ENCODE assay signal across 23 mouse cellular contexts in genomic region chr12:82276591-82276990, GRCm38 (mm10).
"Had no signal": no experiment of that assay in that cellular context is flagged by ENCODE, and none has a peak within 500 bp of the region (broad histone marks: within the 10 kb centered on the region; RNA-seq: fewer than 3 reads in every experiment).

No protein-coding gene starts in this region.

- H3K36me3 ChIP-seq: heart, embryonic 15.5 days; hindbrain, embryonic 13.5 days; hindbrain, embryonic 15.5 days; intestine, embryonic 15.5 days; limb, embryonic 10.5 days; limb, embryonic 12.5 days had no signal

- H3K27ac ChIP-seq: gastrocnemius, adult 2 months; heart, adult 2 months; heart, embryonic 15.5 days; hindbrain, embryonic 13.5 days; hindbrain, embryonic 15.5 days; hindbrain, postnatal 0 days; intestine, embryonic 15.5 days; layer of hippocampus, adult 2 months; left cerebral cortex, adult 2 months; limb, embryonic 10.5 days; limb, embryonic 12.5 days had no signal

- H3K4me3 ChIP-seq: gastrocnemius, adult 2 months; heart, adult 2 months; heart, embryonic 13.5 days; heart, embryonic 15.5 days; hindbrain, embryonic 13.5 days; hindbrain, embryonic 15.5 days; intestine, embryonic 15.5 days; layer of hippocampus, adult 2 months; left cerebral cortex, adult 2 months; limb, embryonic 10.5 days; limb, embryonic 12.5 days had no signal

- DNase-seq: gastrocnemius, adult 2 months; gastrocnemius, postnatal 10 days; heart, postnatal 14 days; kidney, adult 18-20 months; kidney, adult 8-10 months; kidney, postnatal 10 days; kidney, postnatal 25 days; kidney, postnatal 4 days; liver had no signal

- ATAC-seq: hindbrain, postnatal 0 days; inflammation-experienced regulatory T-cells, adult 6 months; intestine, embryonic 15.5 days; intestine, postnatal 0 days had no signal

- H3K27me3 ChIP-seq: heart, embryonic 13.5 days; heart, embryonic 15.5 days; hindbrain, embryonic 13.5 days; hindbrain, embryonic 15.5 days; intestine, embryonic 15.5 days had no signal

- H3K4me2 ChIP-seq: heart, embryonic 11.5 days; heart, embryonic 13.5 days; heart, embryonic 15.5 days; hindbrain, embryonic 13.5 days; hindbrain, embryonic 15.5 days; intestine, embryonic 15.5 days; limb, embryonic 12.5 days had no signal

- H3K4me1 ChIP-seq: hindbrain, embryonic 15.5 days; intestine, embryonic 15.5 days had no signal

- H3K9ac ChIP-seq: heart, embryonic 13.5 days; heart, embryonic 15.5 days; hindbrain, embryonic 13.5 days; hindbrain, embryonic 15.5 days; intestine, embryonic 15.5 days; limb, embryonic 12.5 days had no signal

- H3K9me3 ChIP-seq: heart, embryonic 13.5 days; heart, embryonic 15.5 days; hindbrain, embryonic 13.5 days; hindbrain, embryonic 15.5 days; intestine, embryonic 15.5 days; limb, embryonic 10.5 days; limb, embryonic 12.5 days had no signal
